Mouse (Mus musculus): ENCODE results near the gene Olfr1. TPM values are rescaled to one million over a fixed set of nuclear protein-coding genes. Genes with fewer than 3 reads are reported as not detected.

The Olfr1 gene
- total RNA-seq (2021), result not detected
- long read RNA-seq, experiment 1, result 0 reads
- long read RNA-seq, experiment 2, result 0 reads

DNA sequence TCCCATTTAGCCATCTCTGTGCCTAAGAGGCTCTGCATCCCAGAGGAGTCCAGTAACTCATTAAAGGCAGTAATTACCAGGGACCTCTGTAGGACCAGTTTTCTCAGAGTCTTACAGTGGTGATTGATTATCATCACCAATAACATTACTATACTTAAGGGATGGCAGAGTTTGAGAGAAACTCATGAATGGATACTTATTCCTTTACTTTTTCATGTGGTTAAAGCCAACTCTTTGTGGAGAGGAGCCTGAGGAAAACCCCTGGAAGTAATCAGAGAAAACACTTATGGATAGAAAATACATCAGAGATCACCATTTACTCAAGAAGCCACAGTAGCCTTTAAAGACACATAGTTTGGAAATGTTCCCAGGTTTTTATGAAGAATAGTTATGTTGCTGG, at the start of gene Olfr1:
Gene Olfr1, minus strand, starts transcription at position 101 of the 400 bp plus-strand sequence.
- no peak within 1 kb of the TSS for H3K27ac ChIP-seq
- intact Hi-C loops (cut with DNase I), result no loop called here
- no peak for TF ChIP-seq CTCF (IDR thresholded peaks at IDR 0.05)
- no peak for DNase-seq
- H3K4me3 ChIP-seq, result no peak within 1 kb of the TSS

DNA sequence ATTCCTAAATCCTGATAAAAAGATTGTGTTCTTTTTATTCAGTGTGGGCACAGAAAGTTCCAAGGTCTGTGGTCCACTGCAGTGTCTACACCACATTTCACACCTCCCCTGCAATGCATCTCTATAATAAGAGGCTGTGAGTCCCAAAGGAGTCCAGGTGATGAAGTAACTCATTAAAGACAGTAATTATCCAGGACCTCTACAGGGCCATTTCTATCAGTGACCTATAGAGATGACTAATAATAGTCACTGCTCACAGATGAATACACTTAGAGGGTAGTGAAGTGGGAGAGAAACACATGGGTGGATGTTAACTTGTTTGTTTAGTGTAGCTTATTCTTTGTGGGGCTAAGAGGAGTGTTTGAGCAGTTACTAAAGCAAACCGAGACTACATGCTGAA, 29.0 kb upstream of the Olfr1 start, which contains the start of gene Olfr378:
Gene Olfr378, minus strand, starts transcription at position 101 of the 400 bp plus-strand sequence.
- intact Hi-C loops (cut with DNase I), result no loop called here
- H3K4me3 ChIP-seq, result no peak within 1 kb of the TSS
- H3K27ac ChIP-seq, result no peak within 1 kb of the TSS
- DNase-seq, result no peak
- no peak for TF ChIP-seq CTCF (IDR thresholded peaks at IDR 0.05)

DNA sequence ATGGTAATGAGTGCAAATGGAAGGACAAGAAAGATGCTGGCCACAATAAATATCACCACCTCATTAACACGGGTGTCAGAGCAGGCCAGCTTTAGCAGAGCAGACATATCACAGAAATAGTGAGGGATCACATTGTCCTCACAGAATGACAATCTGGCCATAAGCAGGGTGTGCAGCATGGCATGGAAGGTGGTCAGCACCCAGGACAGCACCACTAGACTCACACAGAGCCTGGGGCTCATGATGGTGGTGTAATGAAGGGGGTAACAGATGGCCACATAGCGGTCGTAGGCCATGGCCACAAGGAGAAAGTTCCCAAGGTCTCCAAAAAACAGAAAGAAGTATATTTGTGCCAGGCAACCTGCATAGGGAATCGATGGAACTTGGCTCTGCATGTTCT, 4.0 kb downstream of the Olfr1 start:
- no peak for DNase-seq

DNA sequence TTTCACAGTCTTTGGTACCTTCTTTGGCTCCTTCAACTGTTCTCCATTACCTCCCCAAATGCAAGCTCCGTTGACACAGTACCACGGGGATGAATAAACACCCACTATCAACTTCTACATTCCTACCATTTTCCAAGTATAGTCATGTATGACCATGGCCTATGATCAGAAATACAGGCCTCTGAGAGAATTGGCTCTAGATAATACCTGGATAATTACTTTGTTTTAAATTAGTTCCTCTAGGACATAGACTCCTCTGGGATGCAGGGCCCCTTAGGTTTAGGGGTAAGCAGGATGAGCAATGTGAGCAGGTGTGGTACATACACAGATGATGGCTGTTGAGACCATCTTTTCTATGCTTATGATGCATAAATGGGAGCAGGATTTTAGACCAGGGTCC, 28.5 kb downstream of the Olfr1 start, which contains the start of gene Olfr376:
Gene Olfr376, plus strand, starts transcription at position 301 of the 400 bp plus-strand sequence.
- H3K4me3 ChIP-seq, result no peak within 1 kb of the TSS
- no peak for TF ChIP-seq CTCF (IDR thresholded peaks at IDR 0.05)
- no peak within 1 kb of the TSS for H3K27ac ChIP-seq
- no peak for DNase-seq
- intact Hi-C loops (cut with DNase I), result no loop called here

More for the DNA sequence above, 4.0 kb downstream of the Olfr1 start:
- Histone ChIP-seq H3K4me3 (no peak overlapping the region), H3K27ac (no peak overlapping the region)
- intact Hi-C loops (cut with DNase I), result no loop called here
- TF ChIP-seq CTCF (IDR thresholded peaks at IDR 0.05), result no peak

DNA sequence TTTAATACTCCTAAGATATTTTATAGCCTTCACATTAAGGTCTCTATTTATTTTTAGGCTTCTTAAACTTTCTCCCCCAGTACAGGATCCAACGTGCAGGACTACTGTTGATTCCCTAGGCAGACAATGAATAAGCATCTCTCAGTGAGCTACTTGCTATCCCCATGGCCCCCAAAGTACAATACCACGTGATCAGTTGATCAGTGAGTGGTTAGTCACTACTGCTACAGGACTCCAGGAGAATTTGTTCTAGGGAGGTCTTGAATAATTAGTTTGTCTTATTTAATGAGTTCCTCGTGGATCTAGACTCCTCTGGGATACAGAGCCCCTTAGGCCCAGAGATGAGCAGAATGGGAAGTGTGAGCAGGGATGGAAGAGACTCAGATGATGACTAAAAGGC, 48.9 kb downstream of the Olfr1 start, which contains the start of gene Olfr20:
Gene Olfr20, plus strand, starts transcription at position 301 of the 400 bp plus-strand sequence.
- H3K27ac ChIP-seq, result no peak within 1 kb of the TSS
- no peak for DNase-seq
- intact Hi-C loops (cut with DNase I), result no loop called here
- no peak for TF ChIP-seq CTCF (IDR thresholded peaks at IDR 0.05)
- no peak within 1 kb of the TSS for H3K4me3 ChIP-seq

Other genes starting within 250 kb of the Olfr1 start
- gene P2rx5, start 239.2 kb downstream of the Olfr1 start, total RNA-seq (2021), result 10 to 100 TPM in 1 of 2 experiments, 1 to 10 TPM in 1; 7.0 to 12.9 TPM
- 10 to 100 TPM; 82.6 to 93.4 TPM for gene Emc6, start 222.6 kb downstream of the Olfr1 start, total RNA-seq (2021)
- gene Tax1bp3, start 222.5 kb downstream of the Olfr1 start, total RNA-seq (2021), result 10 to 100 TPM in 1 of 2 experiments, 1 to 10 TPM in 1; 6.5 to 13.9 TPM
- 1 to 10 TPM; 5.7 to 7.8 TPM for gene Ctns, start 200.6 kb downstream of the Olfr1 start, total RNA-seq (2021)
- under 1 TPM; 0.50 to 0.66 TPM for gene Shpk, start 200.2 kb downstream of the Olfr1 start, total RNA-seq (2021)
- gene Trpv1, start 165.3 kb downstream of the Olfr1 start, total RNA-seq (2021), result under 1 TPM; 0.06 to 0.20 TPM
- not detected for gene Trpv3, start 132.2 kb downstream of the Olfr1 start, total RNA-seq (2021)
- 1 to 10 TPM; 2.1 to 5.1 TPM for gene Aspa, start 70.0 kb downstream of the Olfr1 start, total RNA-seq (2021)
- not detected for gene Gm49340, start 69.9 kb downstream of the Olfr1 start, total RNA-seq (2021)
- not detected for gene Spata22, start 69.9 kb downstream of the Olfr1 start, total RNA-seq (2021)
- not detected for gene Olfr20, start 48.8 kb downstream of the Olfr1 start, total RNA-seq (2021)
- not detected for gene Olfr376, start 28.4 kb downstream of the Olfr1 start, total RNA-seq (2021)
- gene Olfr378, start 28.9 kb upstream of the Olfr1 start, total RNA-seq (2021), result not detected
- not detected for gene Olfr380, start 57.9 kb upstream of the Olfr1 start, total RNA-seq (2021)
- not detected for gene Olfr381, start 92.0 kb upstream of the Olfr1 start, total RNA-seq (2021)
- gene Olfr382, start 117.6 kb upstream of the Olfr1 start, total RNA-seq (2021), result not detected
- gene Olfr385, start 193.4 kb upstream of the Olfr1 start, total RNA-seq (2021), result not detected
- not detected for gene Olfr384, start 199.0 kb upstream of the Olfr1 start, total RNA-seq (2021)

Measured in gastrocnemius, adult 2 months (tissue).